Mouse (Mus musculus) lung, postnatal 0 days (tissue): ENCODE measurements around the gene Polr3e.

Experiments
- CTCF ChIP-seq: IDR thresholded peaks from 2 replicates; pipeline ENCODE4 v1.5.1; 2016; ENCODE audit warnings: antibody characterized with exemption, mild to moderate bottlenecking
- EP300 ChIP-seq: IDR thresholded peaks from 2 replicates; pipeline ENCODE4 v1.6.1; 2016; ENCODE audit warnings: antibody characterized with exemption, mild to moderate bottlenecking, control low read depth

DNA sequence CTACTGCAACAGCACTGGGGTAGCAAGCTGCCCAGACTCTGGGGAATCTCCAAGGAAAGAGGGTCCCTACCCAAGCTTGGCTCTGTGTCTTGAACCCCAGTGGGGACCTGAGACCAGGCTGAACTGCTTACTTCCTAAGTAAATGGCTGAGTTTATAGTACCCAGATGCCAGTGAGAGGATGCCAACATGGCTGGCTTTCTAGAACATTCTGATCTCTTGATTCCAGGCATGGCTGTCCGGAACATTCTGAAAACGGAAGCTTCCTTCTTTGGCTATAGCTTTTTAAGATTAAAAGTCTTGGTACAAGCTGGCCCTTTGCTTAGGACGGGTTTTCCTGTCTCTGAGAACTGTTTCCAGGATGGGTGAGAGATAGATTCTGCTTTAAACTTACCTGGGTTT lies 43.5 kb upstream of the Polr3e start:
- no peak for TF ChIP-seq CTCF
- peak; percentile 42; the same call in 1 of the 2 replicates for TF ChIP-seq EP300
